ENCODE assay signal across 17 mouse cellular contexts in genomic region chr6:42282865-42283528, GRCm38 (mm10). TPM values are rescaled to one million over a fixed set of nuclear protein-coding genes. Genes with fewer than 3 reads are reported as not detected.
DNase-seq lines count a peak whose midpoint lies in the region; ATAC-seq and TF ChIP-seq lines count a peak whose summit lies in the region.
"Had no signal": no experiment of that assay in that cellular context is flagged by ENCODE, and none has a peak within 500 bp of the region (broad histone marks: within the 10 kb centered on the region; RNA-seq: fewer than 3 reads in every experiment).

No protein-coding gene starts in this region.

- no peaks in the 10 kb centered on the region for H3K27me3 ChIP-seq in forebrain, embryonic 12.5 days
- H3K27me3 ChIP-seq in forebrain, embryonic 13.5 days = no peaks in the 10 kb centered on the region
- no peaks in the 10 kb centered on the region for H3K27me3 ChIP-seq in hindbrain, postnatal 0 days (ENCODE audit: insufficient read depth, low read length)
- H3K27me3 ChIP-seq in hindbrain, embryonic 11.5 days (ENCODE audit: control insufficient read depth, insufficient read depth, low read length) = no peaks in the 10 kb centered on the region
- no peaks in the 10 kb centered on the region for H3K27me3 ChIP-seq in heart, postnatal 0 days (ENCODE audit: control insufficient read depth, insufficient read depth, low read length)
- H3K27me3 ChIP-seq: midbrain, embryonic 15.5 days had no signal

- no peak overlapping the region for H3K4me2 ChIP-seq in forebrain, embryonic 12.5 days
- H3K4me2 ChIP-seq in forebrain, embryonic 13.5 days = no peak overlapping the region
- H3K4me2 ChIP-seq in hindbrain, postnatal 0 days (ENCODE audit: low read depth, low read length) = no peak overlapping the region
- no peak overlapping the region for H3K4me2 ChIP-seq in hindbrain, embryonic 11.5 days (replicated peaks; ENCODE audit: low read depth, low read length)
- H3K4me2 ChIP-seq in heart, postnatal 0 days (ENCODE audit: low read depth, low read length) = no peak overlapping the region
- H3K4me2 ChIP-seq: midbrain, embryonic 15.5 days had no signal

- no peak overlapping the region for H3K4me3 ChIP-seq in forebrain, embryonic 12.5 days (replicated peaks)
- no peak overlapping the region for H3K4me3 ChIP-seq in forebrain, embryonic 13.5 days
- no peak overlapping the region for H3K4me3 ChIP-seq in hindbrain, postnatal 0 days (ENCODE audit: low read length)
- no peak overlapping the region for H3K4me3 ChIP-seq in hindbrain, embryonic 11.5 days (ENCODE audit: low read depth, low read length)
- H3K4me3 ChIP-seq in heart, postnatal 0 days (ENCODE audit: low read depth, low read length) = no peak overlapping the region
- H3K4me3 ChIP-seq: midbrain, embryonic 15.5 days had no signal

- H3K9ac ChIP-seq in forebrain, embryonic 12.5 days = no peak overlapping the region
- H3K9ac ChIP-seq in forebrain, embryonic 13.5 days = no peak overlapping the region
- no peak overlapping the region for H3K9ac ChIP-seq in hindbrain, postnatal 0 days (replicated peaks; ENCODE audit: low read length)
- no peak overlapping the region for H3K9ac ChIP-seq in hindbrain, embryonic 11.5 days (ENCODE audit: low read depth, low read length)
- no peak overlapping the region for H3K9ac ChIP-seq in heart, postnatal 0 days (replicated peaks; ENCODE audit: low read depth, low read length)
- H3K9ac ChIP-seq: liver, embryonic 14.5 days; midbrain, embryonic 15.5 days had no signal

- DNase-seq in hindbrain, postnatal 0 days (ENCODE audit: low spot score) = no peak
- no peak for DNase-seq in hindbrain, embryonic 11.5 days (ENCODE audit: low spot score)
- DNase-seq in gastrocnemius, postnatal 14 days = peak; percentile 21
- DNase-seq in heart, postnatal 0 days (ENCODE audit: low spot score) = peak; percentile 13
- DNase-seq in layer of hippocampus, adult 9-11 months = no peak
- no peak for DNase-seq in thymus, postnatal 10 days (ENCODE audit: low spot score in 2 of 2)
- DNase-seq: cerebellum, adult 2 months; kidney, postnatal 10 days; lung, postnatal 14 days; thymus, postnatal 14 days had no signal

- intact Hi-C loops in gastrocnemius, postnatal 14 days (cut with DNase I; ENCODE audit: low total_unique reads) = no loop called here

- no peak overlapping the region for H3K27ac ChIP-seq in forebrain, embryonic 12.5 days
- no peak overlapping the region for H3K27ac ChIP-seq in forebrain, embryonic 13.5 days
- H3K27ac ChIP-seq in hindbrain, postnatal 0 days = no peak overlapping the region
- H3K27ac ChIP-seq in hindbrain, embryonic 11.5 days (ENCODE audit: low read depth, low read length) = no peak overlapping the region
- H3K27ac ChIP-seq in heart, postnatal 0 days (ENCODE audit: low read depth) = peak overlapping the region; percentile 35; the same call in 1 of the 2 replicates
- H3K27ac ChIP-seq: liver, embryonic 14.5 days; midbrain, embryonic 15.5 days had no signal

- no peak for TF ChIP-seq CTCF in hindbrain, postnatal 0 days (IDR thresholded peaks at IDR 0.05; ENCODE audit: low read depth)
- no peak for TF ChIP-seq CTCF in heart, postnatal 0 days (IDR thresholded peaks at IDR 0.05; ENCODE audit: low read depth)

- no peak for TF ChIP-seq EP300 in heart, postnatal 0 days (IDR thresholded peaks at IDR 0.05; ENCODE audit: low read depth)

- no peaks in the 10 kb centered on the region for H3K9me3 ChIP-seq in forebrain, embryonic 12.5 days
- no peaks in the 10 kb centered on the region for H3K9me3 ChIP-seq in forebrain, embryonic 13.5 days (replicated peaks)
- no peaks in the 10 kb centered on the region for H3K9me3 ChIP-seq in hindbrain, postnatal 0 days (ENCODE audit: low read length)
- H3K9me3 ChIP-seq in hindbrain, embryonic 11.5 days (ENCODE audit: control insufficient read depth, low read length) = no peaks in the 10 kb centered on the region
- no peaks in the 10 kb centered on the region for H3K9me3 ChIP-seq in heart, postnatal 0 days (replicated peaks; ENCODE audit: control insufficient read depth, low read length)
- H3K9me3 ChIP-seq: midbrain, embryonic 15.5 days had no signal

- no peaks in the 10 kb centered on the region for H3K4me1 ChIP-seq in forebrain, embryonic 12.5 days
- H3K4me1 ChIP-seq in forebrain, embryonic 13.5 days = no peaks in the 10 kb centered on the region
- no peaks in the 10 kb centered on the region for H3K4me1 ChIP-seq in hindbrain, postnatal 0 days (ENCODE audit: insufficient read depth, low read length)
- H3K4me1 ChIP-seq in hindbrain, embryonic 11.5 days (replicated peaks; ENCODE audit: control insufficient read depth, insufficient read depth, low read length) = no peaks in the 10 kb centered on the region
- H3K4me1 ChIP-seq in heart, postnatal 0 days (ENCODE audit: control insufficient read depth, insufficient read depth) = peaks cover 5% of the 10 kb centered on the region; the same call in 1 of the 2 replicates
- H3K4me1 ChIP-seq: midbrain, embryonic 15.5 days had no signal

- peaks cover 79% of the 10 kb centered on the region for H3K36me3 ChIP-seq in forebrain, embryonic 12.5 days (replicated peaks)
- peaks cover 84% of the 10 kb centered on the region for H3K36me3 ChIP-seq in forebrain, embryonic 13.5 days (ENCODE audit: poor library complexity, severe bottlenecking)
- peaks cover 43% of the 10 kb centered on the region for H3K36me3 ChIP-seq in hindbrain, postnatal 0 days (ENCODE audit: insufficient read depth, low read length)
- H3K36me3 ChIP-seq in hindbrain, embryonic 11.5 days (ENCODE audit: control insufficient read depth, insufficient read depth, low read length) = peaks cover 19% of the 10 kb centered on the region
- peaks cover 54% of the 10 kb centered on the region for H3K36me3 ChIP-seq in heart, postnatal 0 days (replicated peaks; ENCODE audit: control insufficient read depth, insufficient read depth, low read length)

- ATAC-seq in forebrain, embryonic 12.5 days (ENCODE audit: low FRiP score) = 0 out of 2 replicates have a peak, but pooled peaks have one; percentile 6
- no peak for ATAC-seq in forebrain, embryonic 13.5 days
- 0 out of 2 replicates have a peak, but pooled peaks have one; percentile 40 for ATAC-seq in hindbrain, postnatal 0 days
- no peak for ATAC-seq in hindbrain, embryonic 11.5 days (ENCODE audit: low FRiP score)
- peak; percentile 66 for ATAC-seq in heart, postnatal 0 days (ENCODE audit: insufficient read depth, low read depth)
- ATAC-seq: midbrain, embryonic 15.5 days had no signal

- 86% methylated on average over 5 of the region's 5 CpGs for WGBS in forebrain, embryonic 12.5 days
- 80% methylated on average over 5 of the region's 5 CpGs for WGBS in forebrain, embryonic 13.5 days
- 84% methylated on average over 5 of the region's 5 CpGs for WGBS in hindbrain, postnatal 0 days
- 82% methylated on average over 5 of the region's 5 CpGs for WGBS in hindbrain, embryonic 11.5 days
- 41% methylated on average over 5 of the region's 5 CpGs for WGBS in heart, postnatal 0 days

RNA-seq across cellular contexts. Expression of gene Clcn1, which starts 3.5 kb away (rescaled TPM):
- 1.7 and 2.2 TPM in 2 replicates for polyA plus RNA-seq in forebrain, embryonic 12.5 days (2016; fragmentation: Nextera tagmentation; extraction: Ambion mirVana)
- polyA plus RNA-seq in forebrain, embryonic 13.5 days (2015; fragmentation: Nextera tagmentation; extraction: Ambion mirVana) = 1.3 and 2.0 TPM in 2 replicates
- total RNA-seq in hindbrain, postnatal 0 days (2014; rRNA removed) = 2.0 and 3.5 TPM in 2 replicates
- polyA plus RNA-seq in hindbrain, postnatal 0 days (2015; fragmentation: Nextera tagmentation; extraction: Ambion mirVana) = 0.43 and 0.95 TPM in 2 replicates
- polyA plus RNA-seq in hindbrain, embryonic 11.5 days (2014; fragmentation: Nextera tagmentation; extraction: Ambion mirVana) = 1.4 and 1.5 TPM in 2 replicates
- 10 to 100 TPM; 91.9 to 94.4 TPM for total RNA-seq in gastrocnemius, postnatal 14 days (2021)
- total RNA-seq in heart, postnatal 0 days (2014; rRNA removed; ENCODE audit: low replicate concordance) = 0.04 TPM in 1 of 2 replicates, not detected in the other
- polyA plus RNA-seq in heart, postnatal 0 days (2015; fragmentation: Nextera tagmentation; extraction: Ambion mirVana) = 0.44 and 0.64 TPM in 2 replicates
- polyA plus RNA-seq: stomach, embryonic 14.5 days had no signal

RNA-seq across cellular contexts. Expression of gene Casp2, which starts 18.2 kb away (rescaled TPM):
- 74.0 and 79.8 TPM in 2 replicates for polyA plus RNA-seq in forebrain, embryonic 12.5 days (2016; fragmentation: Nextera tagmentation; extraction: Ambion mirVana)
- polyA plus RNA-seq in forebrain, embryonic 13.5 days (2015; fragmentation: Nextera tagmentation; extraction: Ambion mirVana) = 62.7 and 73.9 TPM in 2 replicates
- total RNA-seq in hindbrain, postnatal 0 days (2014; rRNA removed) = 31.7 and 43.0 TPM in 2 replicates
- polyA plus RNA-seq in hindbrain, postnatal 0 days (2015; fragmentation: Nextera tagmentation; extraction: Ambion mirVana) = 20.3 and 22.2 TPM in 2 replicates
- 59.7 and 67.8 TPM in 2 replicates for polyA plus RNA-seq in hindbrain, embryonic 11.5 days (2014; fragmentation: Nextera tagmentation; extraction: Ambion mirVana)
- total RNA-seq in gastrocnemius, postnatal 14 days (2021) = 1 to 10 TPM; 6.7 to 7.6 TPM
- 25.8 and 39.6 TPM in 2 replicates for total RNA-seq in heart, postnatal 0 days (2014; rRNA removed; ENCODE audit: low replicate concordance)
- polyA plus RNA-seq in heart, postnatal 0 days (2015; fragmentation: Nextera tagmentation; extraction: Ambion mirVana) = 14.9 and 15.2 TPM in 2 replicates

RNA-seq across cellular contexts. Expression of gene Tmem139, which starts 21.2 kb away (rescaled TPM):
- polyA plus RNA-seq in forebrain, embryonic 12.5 days (2016; fragmentation: Nextera tagmentation; extraction: Ambion mirVana) = 0.17 TPM in 1 of 2 replicates, not detected in the other
- polyA plus RNA-seq in forebrain, embryonic 13.5 days (2015; fragmentation: Nextera tagmentation; extraction: Ambion mirVana) = 0.19 TPM in 1 of 2 replicates, not detected in the other
- 0.21 TPM in 1 of 2 replicates, not detected in the other for total RNA-seq in hindbrain, postnatal 0 days (2014; rRNA removed)
- 0.21 TPM in 1 of 2 replicates, not detected in the other for polyA plus RNA-seq in hindbrain, postnatal 0 days (2015; fragmentation: Nextera tagmentation; extraction: Ambion mirVana)
- polyA plus RNA-seq in hindbrain, embryonic 11.5 days (2014; fragmentation: Nextera tagmentation; extraction: Ambion mirVana) = 0.63 and 0.86 TPM in 2 replicates
- total RNA-seq in gastrocnemius, postnatal 14 days (2021) = not detected
- not detected in 2 replicates for total RNA-seq in heart, postnatal 0 days (2014; rRNA removed; ENCODE audit: low replicate concordance)
- 0.10 and 0.26 TPM in 2 replicates for polyA plus RNA-seq in heart, postnatal 0 days (2015; fragmentation: Nextera tagmentation; extraction: Ambion mirVana)
- total RNA-seq: layer of hippocampus, postnatal 10 days; left cerebral cortex, postnatal 14 days had no signal
- polyA plus RNA-seq: cerebellum, adult 2 months; midbrain, embryonic 15.5 days had no signal

RNA-seq across cellular contexts. Expression of gene Gstk1, which starts 37.3 kb away (rescaled TPM):
- 11.8 and 12.8 TPM in 2 replicates for polyA plus RNA-seq in forebrain, embryonic 12.5 days (2016; fragmentation: Nextera tagmentation; extraction: Ambion mirVana)
- 13.2 and 14.8 TPM in 2 replicates for polyA plus RNA-seq in forebrain, embryonic 13.5 days (2015; fragmentation: Nextera tagmentation; extraction: Ambion mirVana)
- total RNA-seq in hindbrain, postnatal 0 days (2014; rRNA removed) = 6.5 and 12.2 TPM in 2 replicates
- 15.5 and 17.7 TPM in 2 replicates for polyA plus RNA-seq in hindbrain, postnatal 0 days (2015; fragmentation: Nextera tagmentation; extraction: Ambion mirVana)
- polyA plus RNA-seq in hindbrain, embryonic 11.5 days (2014; fragmentation: Nextera tagmentation; extraction: Ambion mirVana) = 15.7 and 20.2 TPM in 2 replicates
- total RNA-seq in gastrocnemius, postnatal 14 days (2021) = 10 to 100 TPM; 18.0 to 18.3 TPM
- total RNA-seq in heart, postnatal 0 days (2014; rRNA removed; ENCODE audit: low replicate concordance) = 27.8 and 32.4 TPM in 2 replicates
- polyA plus RNA-seq in heart, postnatal 0 days (2015; fragmentation: Nextera tagmentation; extraction: Ambion mirVana) = 23.6 and 25.4 TPM in 2 replicates

RNA-seq across cellular contexts. Expression of gene Fam131b, which starts 41.4 kb away (rescaled TPM):
- 3.6 and 4.7 TPM in 2 replicates for polyA plus RNA-seq in forebrain, embryonic 12.5 days (2016; fragmentation: Nextera tagmentation; extraction: Ambion mirVana)
- polyA plus RNA-seq in forebrain, embryonic 13.5 days (2015; fragmentation: Nextera tagmentation; extraction: Ambion mirVana) = 4.0 and 4.4 TPM in 2 replicates
- total RNA-seq in hindbrain, postnatal 0 days (2014; rRNA removed) = 56.5 and 61.6 TPM in 2 replicates
- 4.6 and 5.0 TPM in 2 replicates for polyA plus RNA-seq in hindbrain, postnatal 0 days (2015; fragmentation: Nextera tagmentation; extraction: Ambion mirVana)
- 2.6 and 3.1 TPM in 2 replicates for polyA plus RNA-seq in hindbrain, embryonic 11.5 days (2014; fragmentation: Nextera tagmentation; extraction: Ambion mirVana)
- under 1 TPM; 0.60 to 0.80 TPM for total RNA-seq in gastrocnemius, postnatal 14 days (2021)
- total RNA-seq in heart, postnatal 0 days (2014; rRNA removed; ENCODE audit: low replicate concordance) = 0.88 and 1.4 TPM in 2 replicates
- 0.08 TPM in 2 replicates for polyA plus RNA-seq in heart, postnatal 0 days (2015; fragmentation: Nextera tagmentation; extraction: Ambion mirVana)

Comparison
In these comparisons a context has a peak if more than half of its experiments do, and no peak if none do; other contexts are left out.
1. ATAC-seq: peak in forebrain, embryonic 12.5 days (single experiment), hindbrain, postnatal 0 days (single experiment) and heart, postnatal 0 days (single experiment); none in forebrain, embryonic 13.5 days (single experiment) and hindbrain, embryonic 11.5 days (single experiment).
2. DNase-seq: peak in gastrocnemius, postnatal 14 days (single experiment) and heart, postnatal 0 days (single experiment); none in hindbrain, postnatal 0 days (single experiment), hindbrain, embryonic 11.5 days (single experiment), layer of hippocampus, adult 9-11 months (single experiment) and thymus, postnatal 10 days (0 of 2).